Mouse (Mus musculus): Measurements from ENCODE around the gene Fcgr3. TPM values are rescaled to one million over a fixed set of nuclear protein-coding genes. Genes with fewer than 3 reads are reported as not detected.
"Not testable (repeated sequence)": the region's sequence is repeated elsewhere in the genome, so short reads cannot be mapped to it uniquely, and the experiment has no call there.

Gene Fcgr3
- polyA plus RNA-seq, 1 experiment from 2014 or later, result 1,206 TPM

DNA sequence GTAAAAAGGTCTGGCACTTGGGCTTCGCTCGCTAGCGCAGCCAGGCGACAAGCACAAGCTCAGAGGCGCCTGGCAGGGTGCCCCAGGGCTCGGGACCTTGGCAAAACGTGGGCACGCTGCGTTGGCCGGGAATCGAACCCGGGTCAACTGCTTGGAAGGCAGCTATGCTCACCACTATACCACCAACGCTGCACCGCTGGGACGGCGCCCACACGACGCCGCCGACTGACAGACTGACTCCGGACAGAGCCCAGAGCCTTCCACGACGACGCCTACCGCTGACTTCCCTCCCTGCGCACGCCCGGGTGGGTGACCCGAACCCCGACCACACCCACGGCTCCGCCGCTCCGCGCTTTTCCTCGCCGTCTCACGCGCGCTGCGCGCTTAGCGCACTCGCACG is 7.5 kb upstream of the Fcgr3 start:
- H3K36me3 ChIP-seq (ENCODE audit: inconsistent target); H3K79me2 ChIP-seq (ENCODE audit: inconsistent target); H3K4me3 ChIP-seq (ENCODE audit: inconsistent target); H3K27ac ChIP-seq: not testable (repeated sequence)
- WGBS (ENCODE audit: missing documents), result no CpG with 5 or more reads among the region's 45 CpGs

DNA sequence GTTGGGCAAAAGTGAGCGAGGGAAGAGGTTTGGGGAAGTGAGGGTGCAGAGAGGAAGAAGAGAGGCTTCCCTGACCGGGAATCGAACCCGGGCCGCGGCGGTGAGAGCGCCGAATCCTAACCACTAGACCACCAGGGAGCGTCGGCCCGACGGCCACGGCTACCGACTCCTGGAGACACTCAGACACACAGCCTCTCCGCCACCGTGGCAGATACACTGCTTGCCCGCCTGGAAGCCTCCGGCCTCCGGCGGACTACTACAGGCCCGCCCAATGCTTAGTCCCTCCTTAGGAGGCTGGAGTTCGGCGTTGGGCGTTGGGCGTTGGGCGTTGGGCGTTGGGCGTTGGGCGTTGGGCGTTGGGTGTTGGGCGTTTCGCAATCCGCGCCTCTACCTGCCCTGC is 7.0 kb upstream of the Fcgr3 start:
- not testable (repeated sequence) for H3K79me2 ChIP-seq (ENCODE audit: inconsistent target); H3K4me3 ChIP-seq (ENCODE audit: inconsistent target); H3K27ac ChIP-seq; H3K36me3 ChIP-seq (ENCODE audit: inconsistent target)
- WGBS (ENCODE audit: missing documents), result no CpG with 5 or more reads among the region's 35 CpGs

DNA sequence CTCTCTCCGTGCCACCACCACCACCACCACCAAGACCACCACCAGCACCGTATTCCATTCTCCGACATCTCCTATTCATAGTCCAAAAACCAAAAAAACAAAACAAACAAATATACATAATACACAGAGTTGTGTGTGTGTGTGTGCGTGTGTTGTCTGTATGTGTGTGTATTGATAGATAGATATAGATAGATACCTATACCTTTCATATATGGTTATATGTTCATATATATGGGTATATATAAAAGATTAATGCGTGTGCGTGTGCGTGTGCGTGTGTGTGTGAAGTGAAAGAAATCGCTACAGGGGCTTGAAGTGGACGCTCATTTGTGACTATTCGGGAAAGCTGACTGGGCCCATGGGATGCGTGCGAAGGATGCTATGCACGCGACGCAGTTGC is 6.1 kb upstream of the Fcgr3 start:
- WGBS (ENCODE audit: missing documents), result 60% methylated on average over 3 of the region's 16 CpGs
- not testable (repeated sequence) for H3K4me3 ChIP-seq (ENCODE audit: inconsistent target); H3K36me3 ChIP-seq (ENCODE audit: inconsistent target)

DNA sequence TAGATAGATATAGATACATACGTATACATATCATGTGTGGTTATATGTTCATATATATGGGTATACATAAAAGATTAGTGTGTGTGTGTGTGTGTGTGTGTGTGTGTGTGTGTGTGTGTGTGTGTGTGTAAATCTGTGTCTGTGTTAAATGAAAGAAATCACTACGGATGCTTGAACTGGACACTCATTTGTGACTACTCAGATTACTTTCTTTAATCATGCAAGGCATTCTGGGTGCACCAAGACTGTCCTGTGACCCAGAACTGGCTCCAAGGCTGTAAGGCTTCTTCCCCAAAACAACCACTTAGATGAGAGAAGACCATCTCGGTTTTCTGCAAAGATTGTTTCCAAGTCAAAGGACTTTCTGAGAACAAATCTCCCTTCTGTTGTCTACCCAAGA is 4.8 kb upstream of the Fcgr3 start:
- not testable (repeated sequence) for H3K79me2 ChIP-seq (ENCODE audit: inconsistent target); H3K4me3 ChIP-seq (ENCODE audit: inconsistent target); H3K27ac ChIP-seq; H3K36me3 ChIP-seq (ENCODE audit: inconsistent target)
- WGBS (ENCODE audit: missing documents), result 65% methylated on average over 3 of the region's 3 CpGs

More for the DNA sequence above, 6.1 kb upstream of the Fcgr3 start:
- not testable (repeated sequence) for H3K27ac ChIP-seq; H3K79me2 ChIP-seq (ENCODE audit: inconsistent target)

DNA sequence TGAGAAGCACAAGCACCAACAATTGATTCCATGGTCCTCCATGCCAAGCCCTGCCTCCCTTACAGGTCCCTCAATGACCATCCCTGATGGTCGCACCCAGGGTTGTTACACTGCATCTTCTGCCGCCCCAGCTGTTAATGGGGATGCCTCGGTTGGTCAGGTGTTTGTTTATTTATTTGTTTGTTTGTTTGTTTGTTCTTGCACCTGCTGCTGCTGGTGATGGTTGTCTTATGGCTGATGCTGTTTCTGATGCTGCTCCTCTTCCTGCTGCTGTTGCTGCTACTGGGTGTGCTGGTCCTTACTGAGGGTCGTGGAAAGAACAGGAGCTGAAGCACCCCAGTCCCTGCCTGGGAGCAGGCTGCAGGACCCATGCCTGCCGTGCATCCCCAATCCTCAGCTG is 3.2 kb upstream of the Fcgr3 start:
- not testable (repeated sequence) for H3K27ac ChIP-seq; H3K36me3 ChIP-seq (ENCODE audit: inconsistent target); H3K79me2 ChIP-seq (ENCODE audit: inconsistent target); H3K4me3 ChIP-seq (ENCODE audit: inconsistent target)
- WGBS (ENCODE audit: missing documents), result 52% methylated on average over 4 of the region's 5 CpGs

DNA sequence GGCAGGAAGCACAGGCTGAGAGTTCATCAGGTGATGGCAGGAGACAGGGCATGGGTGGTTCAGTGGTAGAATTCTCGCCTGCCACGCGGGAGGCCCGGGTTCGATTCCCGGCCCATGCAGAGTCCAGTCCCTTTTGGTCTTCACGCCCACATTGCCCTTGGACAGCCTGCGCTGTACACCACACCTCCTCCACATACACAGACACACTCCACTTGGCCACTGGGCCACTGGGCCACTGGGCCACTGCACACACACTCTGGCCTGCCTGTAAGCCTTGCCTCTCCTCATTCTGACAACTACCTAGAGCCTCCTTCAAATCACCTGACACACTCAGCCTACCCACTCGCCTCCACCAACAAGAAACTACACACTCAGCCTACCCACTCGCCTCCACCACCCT is 1.8 kb upstream of the Fcgr3 start:
- 62% methylated on average over 2 of the region's 10 CpGs for WGBS (ENCODE audit: missing documents)
- H3K36me3 ChIP-seq (ENCODE audit: inconsistent target); H3K4me3 ChIP-seq (ENCODE audit: inconsistent target); H3K27ac ChIP-seq; H3K79me2 ChIP-seq (ENCODE audit: inconsistent target): not testable (repeated sequence)

DNA sequence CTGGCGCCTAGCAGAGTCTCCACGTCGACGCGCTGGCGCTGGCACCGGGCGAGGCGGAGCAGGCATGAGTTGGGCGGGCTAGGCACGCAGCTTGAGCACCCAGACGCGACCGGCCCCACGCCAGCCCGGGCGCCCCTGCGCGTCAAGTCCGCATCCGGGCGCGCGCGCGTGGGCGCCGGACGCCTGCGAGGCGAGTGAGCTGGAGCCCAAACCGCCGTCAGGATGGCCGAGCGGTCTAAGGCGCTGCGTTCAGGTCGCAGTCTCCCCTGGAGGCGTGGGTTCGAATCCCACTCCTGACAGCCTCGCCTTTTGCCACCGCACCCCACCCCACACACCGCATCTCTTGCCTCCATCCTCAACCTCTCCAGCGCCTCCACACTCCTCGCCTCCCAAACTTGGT is 1.0 kb upstream of the Fcgr3 start:
- H3K36me3 ChIP-seq (ENCODE audit: inconsistent target); H3K4me3 ChIP-seq (ENCODE audit: inconsistent target); H3K27ac ChIP-seq; H3K79me2 ChIP-seq (ENCODE audit: inconsistent target): not testable (repeated sequence)
- WGBS (ENCODE audit: missing documents), result 10% methylated on average over 23 of the region's 45 CpGs

DNA sequence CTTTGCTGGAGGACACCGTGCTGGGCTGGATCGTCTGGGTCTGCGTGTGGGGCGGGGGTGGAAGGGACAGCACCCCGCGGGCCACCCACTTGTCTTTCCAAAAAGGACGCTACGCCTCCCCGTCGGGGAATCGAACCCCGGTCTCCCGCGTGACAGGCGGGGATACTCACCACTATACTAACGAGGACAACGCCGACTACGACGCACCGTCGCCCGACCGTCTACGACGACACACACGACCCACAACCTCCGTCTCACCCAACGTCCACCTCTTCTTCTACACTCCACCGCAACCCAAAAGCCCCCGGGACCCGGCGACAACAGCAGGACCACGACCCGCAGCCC is 480 bp upstream of the Fcgr3 start:
- H3K79me2 ChIP-seq (ENCODE audit: inconsistent target); H3K27ac ChIP-seq; H3K36me3 ChIP-seq (ENCODE audit: inconsistent target); H3K4me3 ChIP-seq (ENCODE audit: inconsistent target): not testable (repeated sequence)
- WGBS (ENCODE audit: missing documents), result 2% methylated on average over 13 of the region's 35 CpGs

DNA sequence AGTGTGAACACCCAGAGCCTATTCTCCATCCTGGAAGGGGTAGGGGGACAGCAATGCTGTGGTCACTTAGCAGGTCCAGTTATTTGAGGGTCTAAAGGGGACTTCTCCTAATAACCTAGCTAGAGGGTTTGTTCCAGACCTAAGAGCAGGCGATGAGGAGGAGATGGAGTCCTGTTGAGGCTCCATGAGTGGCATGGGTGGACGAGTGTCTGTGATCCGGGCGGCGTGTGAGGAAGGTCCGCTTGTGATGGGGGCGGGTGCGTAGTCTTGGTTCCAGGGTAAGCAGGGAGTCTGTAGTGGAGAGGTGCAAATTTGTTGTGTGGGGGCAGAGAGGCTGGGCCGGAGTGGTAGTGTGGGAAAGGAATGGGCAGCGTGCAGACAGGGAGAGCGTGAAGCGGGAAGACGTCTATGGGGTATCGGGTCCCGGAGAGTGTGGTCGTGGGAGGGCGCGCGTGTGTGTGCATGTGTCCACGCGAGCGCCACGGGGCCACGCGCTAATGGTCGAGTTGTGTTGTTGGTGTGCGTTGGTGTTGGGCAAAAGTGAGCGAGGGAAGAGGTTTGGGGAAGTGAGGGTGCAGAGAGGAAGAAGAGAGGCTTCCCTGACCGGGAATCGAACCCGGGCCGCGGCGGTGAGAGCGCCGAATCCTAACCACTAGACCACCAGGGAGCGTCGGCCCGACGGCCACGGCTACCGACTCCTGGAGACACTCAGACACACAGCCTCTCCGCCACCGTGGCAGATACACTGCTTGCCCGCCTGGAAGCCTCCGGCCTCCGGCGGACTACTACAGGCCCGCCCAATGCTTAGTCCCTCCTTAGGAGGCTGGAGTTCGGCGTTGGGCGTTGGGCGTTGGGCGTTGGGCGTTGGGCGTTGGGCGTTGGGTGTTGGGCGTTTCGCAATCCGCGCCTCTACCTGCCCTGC is 905 bp downstream of the Fcgr3 start:
- not testable (repeated sequence) for H3K36me3 ChIP-seq (ENCODE audit: inconsistent target); H3K4me3 ChIP-seq (ENCODE audit: inconsistent target); H3K79me2 ChIP-seq (ENCODE audit: inconsistent target); H3K27ac ChIP-seq
- 23% methylated on average over 21 of the region's 61 CpGs for WGBS (ENCODE audit: missing documents)

DNA sequence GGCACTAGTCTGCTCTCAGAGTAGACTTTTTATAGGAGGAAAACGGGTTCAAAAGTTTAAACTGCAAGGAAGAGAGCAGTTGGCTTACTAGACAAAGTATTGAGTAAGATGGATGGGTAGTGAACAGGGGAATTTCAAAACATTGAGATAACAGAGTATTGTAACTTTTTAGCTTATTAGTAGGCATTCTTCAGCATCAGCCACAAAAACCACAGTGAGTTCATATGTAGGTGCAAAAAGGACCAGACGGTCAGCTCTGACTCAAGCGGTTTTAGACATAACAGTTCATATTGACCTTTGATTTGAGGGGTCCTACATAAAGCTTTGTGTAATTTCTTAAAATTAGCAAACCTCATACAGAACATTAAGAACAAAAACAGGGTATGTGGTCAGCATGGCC is 3.2 kb downstream of the Fcgr3 start:
- Histone ChIP-seq H3K4me3 (ENCODE audit: inconsistent target) (no peak overlapping the region), H3K27ac (no peak overlapping the region), H3K36me3 (ENCODE audit: inconsistent target) (peaks cover 3% of the 10 kb centered on the region; the same call in 1 of the 2 replicates), H3K79me2 (ENCODE audit: inconsistent target) (peaks cover 26% of the 10 kb centered on the region)
- 70% methylated on average over 3 of the region's 3 CpGs for WGBS (ENCODE audit: missing documents)

DNA sequence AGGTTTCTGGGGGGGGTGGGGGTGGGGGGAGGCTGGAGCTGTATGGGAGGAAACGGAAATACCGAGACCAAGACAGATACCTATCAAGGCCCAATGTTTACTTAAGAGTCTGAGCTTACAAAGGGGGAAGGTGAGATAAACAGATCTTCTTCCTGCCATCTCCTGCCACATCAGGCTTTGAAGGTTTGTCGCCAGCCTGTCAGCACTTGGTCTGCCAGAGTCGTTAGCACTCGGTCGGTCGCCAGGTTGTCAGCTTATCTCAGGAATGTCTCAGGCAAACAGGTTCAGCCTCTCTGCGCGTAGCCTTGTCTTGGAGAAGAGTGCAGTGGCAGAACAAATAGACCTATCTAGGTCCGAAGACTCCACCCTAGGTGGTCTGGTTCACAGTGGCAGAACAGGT is 4.3 kb downstream of the Fcgr3 start:
- H3K27ac ChIP-seq, result peak overlapping the region; percentile 97
- peaks cover 38% of the 10 kb centered on the region for H3K79me2 ChIP-seq (ENCODE audit: inconsistent target)
- H3K4me3 ChIP-seq (ENCODE audit: inconsistent target), result no peak overlapping the region
- peaks cover 13% of the 10 kb centered on the region; the same call in 1 of the 2 replicates for H3K36me3 ChIP-seq (ENCODE audit: inconsistent target)
- WGBS (ENCODE audit: missing documents), result 53% methylated on average over 10 of the region's 10 CpGs

DNA sequence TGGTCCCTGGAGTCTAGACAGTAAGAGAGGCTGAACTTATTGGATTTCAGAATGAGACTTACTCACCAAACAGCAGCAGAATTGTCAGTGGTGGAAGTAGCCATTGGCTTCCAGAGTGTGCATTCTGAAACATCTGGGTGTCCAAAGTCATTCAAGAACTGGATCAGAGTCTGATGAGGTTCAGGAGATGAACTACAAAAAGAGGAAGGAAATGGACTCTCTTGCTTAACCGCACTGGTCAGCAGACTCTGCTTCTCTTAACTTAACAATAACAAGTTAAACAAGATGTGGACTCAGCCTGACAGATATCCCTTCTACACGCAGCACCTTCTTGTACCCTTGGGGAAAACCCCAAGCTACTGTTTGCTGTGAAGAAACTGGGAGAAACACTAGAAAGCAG is 5.5 kb downstream of the Fcgr3 start:
- Histone ChIP-seq H3K36me3 (ENCODE audit: inconsistent target) (peaks cover 20% of the 10 kb centered on the region; the same call in 1 of the 2 replicates), H3K79me2 (ENCODE audit: inconsistent target) (peaks cover 50% of the 10 kb centered on the region), H3K27ac (peak overlapping the region; percentile 97), H3K4me3 (ENCODE audit: inconsistent target) (peak overlapping the region; percentile 80)
- WGBS (ENCODE audit: missing documents), result 0% methylated on average over 2 of the region's 2 CpGs

DNA sequence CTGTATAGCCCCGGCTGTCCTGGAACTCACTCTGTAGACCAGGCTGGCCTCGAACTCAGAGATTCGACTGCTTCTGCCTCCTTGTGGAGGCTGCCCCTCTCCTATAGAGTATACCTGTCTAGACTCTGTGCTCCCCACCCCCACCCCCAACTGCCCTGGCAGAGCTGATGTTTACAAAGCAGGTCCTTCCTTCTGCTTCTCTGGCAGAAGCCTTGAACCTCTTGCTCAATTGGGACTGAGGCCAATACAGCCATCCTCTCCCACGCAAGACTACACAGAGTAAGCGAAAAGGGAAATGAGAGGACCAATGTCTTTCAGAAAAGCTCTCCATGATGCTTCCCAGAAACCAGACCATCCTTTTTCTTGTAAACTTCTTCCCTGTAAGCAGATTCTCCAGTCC is 7.5 kb downstream of the Fcgr3 start:
- H3K27ac ChIP-seq, result peak overlapping the region; percentile 97

DNA sequence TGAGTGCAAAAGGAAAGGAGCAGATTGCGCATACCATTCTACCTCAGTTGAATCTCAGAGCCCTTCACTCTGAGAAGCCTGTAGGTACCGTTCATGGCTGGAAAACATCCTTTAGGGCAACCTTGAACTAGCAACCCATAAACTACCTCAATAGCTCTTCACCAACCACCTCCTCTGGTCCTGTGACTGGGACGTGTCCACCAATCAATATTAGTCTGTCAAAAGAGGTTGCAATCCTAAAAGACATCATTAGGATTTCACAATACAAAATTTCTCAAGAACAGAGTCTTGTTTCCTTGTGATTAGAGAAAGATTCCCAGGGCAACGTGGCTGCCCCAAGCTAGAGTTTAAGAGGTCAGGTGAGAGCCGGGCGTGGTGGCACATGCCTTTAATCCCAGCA is 11.4 kb downstream of the Fcgr3 start:
- no peak overlapping the region for H3K27ac ChIP-seq
- peaks cover 64% of the 10 kb centered on the region for H3K36me3 ChIP-seq (ENCODE audit: inconsistent target)
- 65% methylated on average over 6 of the region's 6 CpGs for WGBS (ENCODE audit: missing documents)
- H3K4me3 ChIP-seq (ENCODE audit: inconsistent target), result no peak overlapping the region
- peaks cover 78% of the 10 kb centered on the region for H3K79me2 ChIP-seq (ENCODE audit: inconsistent target)

More for the DNA sequence above, 7.5 kb downstream of the Fcgr3 start:
- Histone ChIP-seq H3K36me3 (ENCODE audit: inconsistent target) (peaks cover 39% of the 10 kb centered on the region), H3K79me2 (ENCODE audit: inconsistent target) (peaks cover 69% of the 10 kb centered on the region), H3K4me3 (ENCODE audit: inconsistent target) (peak overlapping the region; percentile 80)
- WGBS (ENCODE audit: missing documents), result 46% methylated on average over 5 of the region's 5 CpGs

DNA sequence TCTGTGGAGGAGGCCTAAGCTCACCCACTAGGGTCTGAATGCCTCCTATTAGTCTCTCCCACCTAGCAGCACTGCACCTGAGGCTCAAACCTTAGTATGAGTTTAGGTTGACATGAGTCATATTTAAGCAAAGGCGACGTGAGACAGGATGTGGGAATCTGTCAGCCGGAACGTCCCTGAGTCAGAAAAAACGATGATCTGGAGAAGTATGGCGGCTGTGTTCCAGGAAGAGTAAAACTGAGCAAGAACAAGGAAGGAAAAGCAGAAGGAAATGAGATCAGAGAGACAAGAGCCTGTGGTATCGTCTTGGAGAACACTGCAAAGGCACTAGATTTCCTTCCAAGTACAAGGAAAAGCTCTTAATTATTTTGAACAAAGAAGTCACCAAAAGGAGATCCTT is 14.0 kb downstream of the Fcgr3 start:
- Histone ChIP-seq H3K4me3 (ENCODE audit: inconsistent target) (no peak overlapping the region), H3K27ac (peak overlapping the region; percentile 76), H3K79me2 (ENCODE audit: inconsistent target) (peaks cover 53% of the 10 kb centered on the region), H3K36me3 (ENCODE audit: inconsistent target) (peaks cover 52% of the 10 kb centered on the region)
- WGBS (ENCODE audit: missing documents), result 3% methylated on average over 7 of the region's 7 CpGs

DNA sequence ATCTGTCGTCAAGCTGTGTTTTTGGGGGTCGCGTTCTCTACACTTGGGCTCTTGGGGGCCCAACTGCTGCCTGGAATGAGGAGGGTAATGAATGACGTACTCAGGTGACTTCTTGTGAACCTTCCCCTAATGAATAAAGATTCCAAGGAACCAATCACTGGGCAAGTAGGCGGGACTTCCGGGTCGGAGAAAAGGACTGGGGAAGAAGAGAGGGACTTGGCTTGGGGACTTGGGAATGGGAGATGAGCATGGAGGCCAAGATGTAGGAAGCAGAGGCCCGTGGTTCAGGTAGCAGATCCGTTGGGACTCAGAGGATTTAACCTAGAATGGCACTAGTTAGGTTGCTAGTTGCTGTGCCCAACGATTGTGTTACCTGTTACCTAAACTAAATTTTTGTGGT is 15.5 kb downstream of the Fcgr3 start:
- WGBS (ENCODE audit: missing documents), result 85% methylated on average over 10 of the region's 10 CpGs
- H3K27ac ChIP-seq, result no peak overlapping the region
- H3K4me3 ChIP-seq (ENCODE audit: inconsistent target), result no peak overlapping the region
- peaks cover 38% of the 10 kb centered on the region for H3K79me2 ChIP-seq (ENCODE audit: inconsistent target)
- H3K36me3 ChIP-seq (ENCODE audit: inconsistent target), result peaks cover 44% of the 10 kb centered on the region
